Comparison of ENCODE assay signal across 8 mouse cellular contexts in the genomic region with DNA sequence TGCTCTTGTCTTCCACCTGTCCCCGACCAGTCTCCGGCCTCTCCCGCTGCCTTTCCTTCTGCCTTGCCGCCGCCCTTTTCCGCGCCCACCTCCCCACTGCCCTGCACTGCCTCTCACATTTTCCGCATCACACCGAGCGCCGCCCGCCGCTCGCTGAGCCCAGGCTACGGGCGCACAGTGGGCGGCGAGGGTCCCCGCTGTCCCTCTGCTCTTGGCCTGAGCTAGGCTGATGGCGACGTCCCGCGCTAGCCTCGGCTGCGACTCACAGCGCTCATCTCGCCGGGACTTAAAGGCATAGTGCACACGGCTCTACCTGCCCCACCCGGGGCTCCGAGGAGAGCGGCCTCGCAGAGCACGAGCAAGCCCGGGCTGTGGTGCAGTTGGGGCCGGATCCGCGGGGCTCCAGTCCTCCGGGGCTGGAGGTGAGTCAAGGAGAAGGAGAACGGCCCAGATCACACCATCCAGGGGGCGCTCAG. TPM values are rescaled to one million over a fixed set of nuclear protein-coding genes. Genes with fewer than 3 reads are reported as not detected.
DNase-seq lines count a peak whose midpoint lies in the region; ATAC-seq and TF ChIP-seq lines count a peak whose summit lies in the region.

No protein-coding gene starts in this region.

- H3K4me1 ChIP-seq in testis, adult 2 months (ENCODE audit: control insufficient read depth, insufficient read depth, low read length): peaks cover 10% of the 10 kb centered on the region
- peaks cover 53% of the 10 kb centered on the region for H3K4me1 ChIP-seq in hindbrain, embryonic 13.5 days (replicated peaks)
- peaks cover 23% of the 10 kb centered on the region for H3K4me1 ChIP-seq in midbrain, embryonic 13.5 days (replicated peaks)

- peak overlapping the region; percentile 83 for H3K9ac ChIP-seq in hindbrain, embryonic 13.5 days
- peak overlapping the region; percentile 80 for H3K9ac ChIP-seq in midbrain, embryonic 13.5 days (replicated peaks)

- no peak for DNase-seq in gastrocnemius, adult 2 months
- no peak for DNase-seq in gastrocnemius, postnatal 14 days
- DNase-seq in testis, postnatal 10 days (ENCODE audit: low spot score): no peak

- peak overlapping the region; percentile 66 for H3K4me3 ChIP-seq in gastrocnemius, adult 2 months
- peak overlapping the region; percentile 54 for H3K4me3 ChIP-seq in testis, adult 2 months (ENCODE audit: control insufficient read depth, low read depth, low read length)
- H3K4me3 ChIP-seq in hindbrain, embryonic 13.5 days: peak overlapping the region; percentile 66
- H3K4me3 ChIP-seq in midbrain, embryonic 13.5 days (replicated peaks): peak overlapping the region; percentile 60

- TF ChIP-seq CTCF in gastrocnemius, adult 2 months (IDR thresholded peaks at IDR 0.05): no peak
- TF ChIP-seq CTCF in testis, adult 2 months (IDR thresholded peaks at IDR 0.05; ENCODE audit: control insufficient read depth, insufficient read depth, insufficient replicate concordance, low read depth, low read length): no peak

- no peaks in the 10 kb centered on the region; the same call in 1 of the 2 replicates for H3K27me3 ChIP-seq in testis, adult 2 months (ENCODE audit: control insufficient read depth, insufficient read depth, low read length)
- H3K27me3 ChIP-seq in hindbrain, embryonic 13.5 days: peaks cover 85% of the 10 kb centered on the region
- H3K27me3 ChIP-seq in midbrain, embryonic 13.5 days: peaks cover 74% of the 10 kb centered on the region

- under 1% methylated on average over 41 of the region's 41 CpGs for WGBS in hindbrain, embryonic 13.5 days
- under 1% methylated on average over 41 of the region's 41 CpGs for WGBS in midbrain, embryonic 13.5 days

- no peaks in the 10 kb centered on the region for H3K9me3 ChIP-seq in hindbrain, embryonic 13.5 days
- no peaks in the 10 kb centered on the region for H3K9me3 ChIP-seq in midbrain, embryonic 13.5 days

- peak overlapping the region; percentile 84 for H3K4me2 ChIP-seq in hindbrain, embryonic 13.5 days
- H3K4me2 ChIP-seq in midbrain, embryonic 13.5 days (replicated peaks): peak overlapping the region; percentile 81

- H3K27ac ChIP-seq in gastrocnemius, adult 2 months: no peak overlapping the region
- H3K27ac ChIP-seq in testis, adult 2 months (ENCODE audit: control insufficient read depth, insufficient read depth, low read depth, low read length): no peak overlapping the region
- peak overlapping the region; percentile 92 for H3K27ac ChIP-seq in hindbrain, embryonic 13.5 days
- peak overlapping the region; percentile 84 for H3K27ac ChIP-seq in midbrain, embryonic 13.5 days

- intact Hi-C loops in gastrocnemius, adult 2 months (cut with DNase I): no loop called here
- intact Hi-C loops in gastrocnemius, postnatal 14 days (cut with DNase I; ENCODE audit: low total_unique reads): loop anchor here (1.0 kb wide), 1 partner anchor 160 kb away; no protein-coding TSS in a partner anchor

- ATAC-seq in hindbrain, embryonic 13.5 days (ENCODE audit: low FRiP score): peak; percentile 64
- ATAC-seq in midbrain, embryonic 13.5 days: peak; percentile 67
- ATAC-seq in granulocyte monocyte progenitor cell, adult 5-6 weeks (replicated peaks; ENCODE audit: poor library complexity, severe bottlenecking): no peak
- no peak for ATAC-seq in erythroid progenitor cell, adult 5-6 weeks (replicated peaks; ENCODE audit: low FRiP score, poor library complexity, severe bottlenecking)

- TF ChIP-seq POLR2A in testis, adult 2 months (IDR thresholded peaks at IDR 0.05; ENCODE audit: control insufficient read depth, low read depth, low read length): no peak

- no peaks in the 10 kb centered on the region for H3K36me3 ChIP-seq in testis, adult 2 months (ENCODE audit: control insufficient read depth, insufficient read depth, low read length)
- H3K36me3 ChIP-seq in hindbrain, embryonic 13.5 days: no peaks in the 10 kb centered on the region
- no peaks in the 10 kb centered on the region for H3K36me3 ChIP-seq in midbrain, embryonic 13.5 days

RNA-seq across cellular contexts. Expression of a gene that starts 0.4 kb away (rescaled TPM):
- under 1 TPM; 0.17 to 0.48 TPM for total RNA-seq in gastrocnemius, adult 2 months (2021)
- total RNA-seq in gastrocnemius, postnatal 14 days (2021): under 1 TPM; 0.47 to 0.82 TPM
- polyA plus RNA-seq in testis, adult 2 months (2012; rRNA removed): 6.8 and 7.3 TPM in 2 replicates
- 48.9 and 50.4 TPM in 2 replicates for polyA plus RNA-seq in hindbrain, embryonic 13.5 days (2015; fragmentation: Nextera tagmentation; extraction: Ambion mirVana)
- 35.1 and 39.0 TPM in 2 replicates for polyA plus RNA-seq in midbrain, embryonic 13.5 days (2015; fragmentation: Nextera tagmentation; extraction: Ambion mirVana)
- total RNA-seq in granulocyte monocyte progenitor cell, adult 5-6 weeks (2014; fragmentation: Nextera tagmentation): not detected in 2 replicates
- total RNA-seq in granulocyte monocyte progenitor cell, adult 5-6 weeks (2017): not detected in 2 replicates
- not detected in 2 replicates for total RNA-seq in erythroid progenitor cell, adult 5-6 weeks (2015; ENCODE audit: low replicate concordance)
- total RNA-seq in erythroid progenitor cell, adult 5-6 weeks (2017; ENCODE audit: low replicate concordance): not detected in 2 replicates

Comparison
In these comparisons a context has a peak if more than half of its experiments do, and no peak if none do; other contexts are left out.
1. H3K27ac ChIP-seq: peak in hindbrain, embryonic 13.5 days (single experiment) and midbrain, embryonic 13.5 days (single experiment); none in gastrocnemius, adult 2 months (single experiment) and testis, adult 2 months (single experiment).
2. ATAC-seq: peak in hindbrain, embryonic 13.5 days (single experiment) and midbrain, embryonic 13.5 days (single experiment); none in granulocyte monocyte progenitor cell, adult 5-6 weeks (single experiment) and erythroid progenitor cell, adult 5-6 weeks (single experiment).
3. Peak in every context shown above with its lines, with median percentiles within 50 percentile points of each other: H3K4me3 ChIP-seq.